Mouse (Mus musculus) limb, embryonic 13.5 days (tissue): ENCODE measurements at regions not wholly inside any gene's neighbourhood (a gene's known extent, or its start where the extent isn't known, plus 50 kb on each side); places are given as distances from the start of the nearest gene placed in this dataset.

Experiments
- ATAC-seq: fragments of 200-750 bp; cut with Nextera tagmentation; 2 replicates; pipeline ENCODE4 v1.8.0; 2017; ENCODE audit warnings: low read depth, moderate number of reproducible peaks, moderate TSS enrichment; ENCODE audit not compliant: low FRiP score
- H3K27ac ChIP-seq: fragments of 300-500 bp; sonication (generic); 2 replicates; pipeline ENCODE4 v1.5.1; 2015; ENCODE audit warnings: inconsistent platforms, mild to moderate bottlenecking, moderate library complexity
- H3K27me3 ChIP-seq: fragments of 300-500 bp; sonication (generic); 2 replicates; pipeline ENCODE4 v1.6.1; 2015; ENCODE audit warnings: mild to moderate bottlenecking, inconsistent platforms
- H3K36me3 ChIP-seq: fragments of 300-500 bp; sonication (generic); 2 replicates; pipeline ENCODE4 v1.6.1; 2015; ENCODE audit warnings: inconsistent platforms, mild to moderate bottlenecking, moderate library complexity
- H3K4me1 ChIP-seq: fragments of 300-500 bp; sonication (generic); 2 replicates; pipeline ENCODE4 v1.6.1; 2015; ENCODE audit warnings: inconsistent platforms
- H3K4me2 ChIP-seq: fragments of 300-500 bp; sonication (generic); replicated peaks from 2 replicates; pipeline ENCODE4 v1.6.1; 2015; ENCODE audit warnings: inconsistent platforms, mild to moderate bottlenecking, moderate library complexity
- H3K4me3 ChIP-seq: fragments of 300-500 bp; sonication (generic); 2 replicates; pipeline ENCODE4 v1.5.1; 2015; ENCODE audit warnings: moderate library complexity, mild to moderate bottlenecking, inconsistent platforms
- H3K9ac ChIP-seq: fragments of 300-500 bp; sonication (generic); 2 replicates; pipeline ENCODE4 v1.6.1; 2015; ENCODE audit warnings: mild to moderate bottlenecking, inconsistent platforms
- H3K9me3 ChIP-seq: fragments of 300-500 bp; sonication (generic); 2 replicates; pipeline ENCODE4 v1.6.1; 2016; ENCODE audit warnings: inconsistent platforms
- WGBS: fragments of 180-500 bp; shearing (Covaris S2); methylation state at CpG from one replicate; pipeline ENCODE4 v1.1.7; 2015; 5-methylcytosine and 5-hydroxymethylcytosine counted together

GRCm38 (mm10) chr17:45851723-45852396 lies 118.2 kb upstream of the 1600014C23Rik start:
- Histone ChIP-seq H3K27me3 (no peaks in the 10 kb centered on the region), H3K4me3 (no peak overlapping the region), H3K9ac (no peak overlapping the region), H3K4me1 (peaks cover 19% of the 10 kb centered on the region), H3K27ac (no peak overlapping the region), H3K9me3 (no peaks in the 10 kb centered on the region), H3K36me3 (no peaks in the 10 kb centered on the region), H3K4me2 (no peak overlapping the region)
- no peak for ATAC-seq
- 67% methylated on average over 8 of the region's 8 CpGs for WGBS

- no peak overlapping the region for H3K9ac ChIP-seq
- ATAC-seq: no peak
Observed at GRCm38 (mm10) chr17:45850976-45851375, 117.3 kb upstream of the 1600014C23Rik start.

GRCm38 (mm10) chr17:45850174-45850573 lies 116.5 kb upstream of the 1600014C23Rik start:
- no peak for ATAC-seq
- H3K27ac ChIP-seq: no peak overlapping the region

More at GRCm38 (mm10) chr17:45850976-45851375, 117.3 kb upstream of the 1600014C23Rik start:
- WGBS: 87% methylated on average over 6 of the region's 6 CpGs
- 0 out of 2 replicates have a peak, but pooled peaks cover 3% of the 10 kb centered on the region for H3K9me3 ChIP-seq
- H3K4me3 ChIP-seq: no peak overlapping the region
- H3K36me3 ChIP-seq: no peaks in the 10 kb centered on the region
- peaks cover 12% of the 10 kb centered on the region for H3K4me1 ChIP-seq
- no peak overlapping the region for H3K27ac ChIP-seq
- H3K27me3 ChIP-seq: no peaks in the 10 kb centered on the region
- no peak overlapping the region for H3K4me2 ChIP-seq

GRCm38 (mm10) chr17:45848605-45849004 lies 115.0 kb upstream of the 1600014C23Rik start:
- Histone ChIP-seq H3K4me3 (no peak overlapping the region), H3K9ac (no peak overlapping the region), H3K36me3 (no peaks in the 10 kb centered on the region), H3K4me1 (0 out of 2 replicates have a peak, but pooled peaks cover 3% of the 10 kb centered on the region), H3K9me3 (0 out of 2 replicates have a peak, but pooled peaks cover 6% of the 10 kb centered on the region), H3K27ac (no peak overlapping the region), H3K27me3 (no peaks in the 10 kb centered on the region), H3K4me2 (no peak overlapping the region)
- no peak for ATAC-seq
- WGBS: 32% methylated on average over 8 of the region's 8 CpGs

More at GRCm38 (mm10) chr17:45850174-45850573, 116.5 kb upstream of the 1600014C23Rik start:
- Histone ChIP-seq H3K4me3 (no peak overlapping the region), H3K4me2 (no peak overlapping the region), H3K9ac (no peak overlapping the region), H3K9me3 (0 out of 2 replicates have a peak, but pooled peaks cover 6% of the 10 kb centered on the region), H3K27me3 (no peaks in the 10 kb centered on the region), H3K36me3 (no peaks in the 10 kb centered on the region), H3K4me1 (peaks cover 4% of the 10 kb centered on the region; the same call in 1 of the 2 replicates)
- 88% methylated on average over 5 of the region's 5 CpGs for WGBS

GRCm38 (mm10) chr17:45847701-45848378 lies 114.2 kb upstream of the 1600014C23Rik start:
- Histone ChIP-seq H3K9me3 (peaks cover 7% of the 10 kb centered on the region; the same call in 1 of the 2 replicates), H3K36me3 (no peaks in the 10 kb centered on the region), H3K4me2 (no peak overlapping the region), H3K27ac (no peak overlapping the region), H3K27me3 (no peaks in the 10 kb centered on the region), H3K4me1 (0 out of 2 replicates have a peak, but pooled peaks cover 3% of the 10 kb centered on the region), H3K9ac (no peak overlapping the region), H3K4me3 (no peak overlapping the region)
- no peak for ATAC-seq
- 89% methylated on average over 14 of the region's 14 CpGs for WGBS

GRCm38 (mm10) chr17:45845832-45846231 lies 112.2 kb upstream of the 1600014C23Rik start:
- Histone ChIP-seq H3K4me1 (no peaks in the 10 kb centered on the region), H3K4me3 (no peak overlapping the region), H3K36me3 (no peaks in the 10 kb centered on the region), H3K27me3 (no peaks in the 10 kb centered on the region), H3K27ac (no peak overlapping the region), H3K9me3 (peaks cover 12% of the 10 kb centered on the region; the same call in 1 of the 2 replicates), H3K9ac (no peak overlapping the region), H3K4me2 (no peak overlapping the region)
- 87% methylated on average over 5 of the region's 5 CpGs for WGBS
- ATAC-seq: no peak

GRCm38 (mm10) chr17:45836731-45837130 lies 103.1 kb upstream of the 1600014C23Rik start:
- Histone ChIP-seq H3K27ac (no peak overlapping the region), H3K4me1 (peaks cover 13% of the 10 kb centered on the region), H3K9me3 (0 out of 2 replicates have a peak, but pooled peaks cover 4% of the 10 kb centered on the region), H3K4me3 (no peak overlapping the region), H3K27me3 (no peaks in the 10 kb centered on the region), H3K36me3 (no peaks in the 10 kb centered on the region), H3K9ac (no peak overlapping the region), H3K4me2 (no peak overlapping the region)
- 67% methylated on average over 7 of the region's 7 CpGs for WGBS
- ATAC-seq: no peak

GRCm38 (mm10) chr17:45836253-45836652 lies 102.6 kb upstream of the 1600014C23Rik start:
- H3K27me3 ChIP-seq: no peaks in the 10 kb centered on the region
- H3K4me3 ChIP-seq: no peak overlapping the region
- no peak overlapping the region for H3K27ac ChIP-seq
- no peaks in the 10 kb centered on the region for H3K36me3 ChIP-seq
- no peak for ATAC-seq
- H3K9me3 ChIP-seq: peaks cover 9% of the 10 kb centered on the region; the same call in 1 of the 2 replicates
- H3K4me1 ChIP-seq: peaks cover 13% of the 10 kb centered on the region
- no peak overlapping the region for H3K4me2 ChIP-seq
- 57% methylated on average over 7 of the region's 7 CpGs for WGBS
- no peak overlapping the region for H3K9ac ChIP-seq

GRCm38 (mm10) chr17:45834518-45835071 lies 101.0 kb upstream of the 1600014C23Rik start:
- WGBS: 85% methylated on average over 10 of the region's 10 CpGs
- peaks cover 22% of the 10 kb centered on the region for H3K9me3 ChIP-seq
- H3K27me3 ChIP-seq: no peaks in the 10 kb centered on the region
- H3K4me3 ChIP-seq: no peak overlapping the region
- ATAC-seq: no peak
- H3K9ac ChIP-seq: no peak overlapping the region
- H3K4me2 ChIP-seq: no peak overlapping the region
- H3K27ac ChIP-seq: no peak overlapping the region
- peaks cover 13% of the 10 kb centered on the region for H3K4me1 ChIP-seq
- no peaks in the 10 kb centered on the region for H3K36me3 ChIP-seq

- H3K4me3 ChIP-seq: no peak overlapping the region
- WGBS: 84% methylated on average over 5 of the region's 5 CpGs
- no peaks in the 10 kb centered on the region for H3K36me3 ChIP-seq
- no peak for ATAC-seq
- H3K9ac ChIP-seq: no peak overlapping the region
- no peaks in the 10 kb centered on the region for H3K27me3 ChIP-seq
- no peak overlapping the region for H3K27ac ChIP-seq
- H3K4me2 ChIP-seq: no peak overlapping the region
- H3K9me3 ChIP-seq: peaks cover 19% of the 10 kb centered on the region
- H3K4me1 ChIP-seq: peaks cover 6% of the 10 kb centered on the region
Observed at GRCm38 (mm10) chr17:45830324-45830723, 96.7 kb upstream of the 1600014C23Rik start.

GRCm38 (mm10) chr17:45829571-45829970 lies 95.9 kb upstream of the 1600014C23Rik start:
- no peak overlapping the region for H3K4me3 ChIP-seq
- WGBS: 80% methylated on average over 9 of the region's 9 CpGs
- H3K4me1 ChIP-seq: peaks cover 9% of the 10 kb centered on the region
- ATAC-seq: no peak
- H3K9me3 ChIP-seq: peaks cover 19% of the 10 kb centered on the region
- H3K27ac ChIP-seq: no peak overlapping the region
- no peak overlapping the region for H3K9ac ChIP-seq
- H3K4me2 ChIP-seq: no peak overlapping the region
- no peaks in the 10 kb centered on the region for H3K27me3 ChIP-seq
- H3K36me3 ChIP-seq: no peaks in the 10 kb centered on the region

- H3K4me1 ChIP-seq: peaks cover 9% of the 10 kb centered on the region
- H3K9ac ChIP-seq: no peak overlapping the region
- H3K27me3 ChIP-seq: no peaks in the 10 kb centered on the region
- H3K4me2 ChIP-seq: no peak overlapping the region
- H3K27ac ChIP-seq: no peak overlapping the region
- peaks cover 19% of the 10 kb centered on the region for H3K9me3 ChIP-seq
- 69% methylated on average over 11 of the region's 11 CpGs for WGBS
- no peak overlapping the region for H3K4me3 ChIP-seq
- no peak for ATAC-seq
- no peaks in the 10 kb centered on the region for H3K36me3 ChIP-seq
Observed at GRCm38 (mm10) chr17:45828843-45829242, 95.2 kb upstream of the 1600014C23Rik start.
